Mouse (Mus musculus) cerebellum, adult 2 months (tissue): ENCODE data around the gene Cpeb1. TPM values are rescaled to one million over a fixed set of nuclear protein-coding genes. Genes with fewer than 3 reads are reported as not detected.

ENCODE experiments used
- DNase-seq, 2 experiments: peaks; one replicate each; pipeline ENCODE4 v3.0.0; 2021
- H3K27ac ChIP-seq: fragments of 200-500 bp; 2 replicates; pipeline ENCODE4 v1.5.1; 2012; ENCODE audit warnings: low read length, control low read depth, inconsistent platforms; ENCODE audit not compliant: insufficient read depth
- H3K27me3 ChIP-seq: fragments of 200-500 bp; 2 replicates; pipeline ENCODE4 v1.6.1; 2012; ENCODE audit warnings: inconsistent platforms, mild to moderate bottlenecking, low read length, moderate library complexity; ENCODE audit not compliant: control insufficient read depth, insufficient read depth
- H3K4me1 ChIP-seq: fragments of 200-500 bp; 2 replicates; pipeline ENCODE4 v1.6.1; 2011; ENCODE audit warnings: low read length; ENCODE audit not compliant: control insufficient read depth, insufficient read depth
- H3K4me3 ChIP-seq: fragments of 200-500 bp; replicated peaks from 2 replicates; pipeline ENCODE3; 2011; ENCODE audit warnings: mild to moderate bottlenecking, low read depth, low read length, control low read depth; ENCODE audit not compliant: insufficient read depth
- CTCF ChIP-seq: fragments of 200-500 bp; IDR thresholded peaks from 2 replicates; pipeline ENCODE4 v1.5.1; 2011; ENCODE audit warnings: low read depth, mild to moderate bottlenecking, control low read depth, low read length, moderate library complexity, borderline replicate concordance; ENCODE audit not compliant: insufficient read depth
- POLR2A ChIP-seq: fragments of 200-500 bp; IDR thresholded peaks from 2 replicates; pipeline ENCODE4 v1.6.1; 2011; ENCODE audit warnings: low read length, control low read depth, borderline replicate concordance; ENCODE audit not compliant: insufficient read depth
- WGBS: fragments of 180-500 bp; shearing (Covaris S2); methylation state at CpG from one replicate; pipeline ENCODE4 v1.1.7; 2018; 5-methylcytosine and 5-hydroxymethylcytosine counted together
- polyA plus RNA-seq: library from polyadenylated mRNA; depleted of rRNA; stranded (reverse); fragments of >200 nt; gene quantifications from 2 replicates; pipeline ENCODE4 v1.2.3, GENCODE M21; 2012

Gene Cpeb1
- polyA plus RNA-seq, 1 experiment = 89.6 TPM

DNA sequence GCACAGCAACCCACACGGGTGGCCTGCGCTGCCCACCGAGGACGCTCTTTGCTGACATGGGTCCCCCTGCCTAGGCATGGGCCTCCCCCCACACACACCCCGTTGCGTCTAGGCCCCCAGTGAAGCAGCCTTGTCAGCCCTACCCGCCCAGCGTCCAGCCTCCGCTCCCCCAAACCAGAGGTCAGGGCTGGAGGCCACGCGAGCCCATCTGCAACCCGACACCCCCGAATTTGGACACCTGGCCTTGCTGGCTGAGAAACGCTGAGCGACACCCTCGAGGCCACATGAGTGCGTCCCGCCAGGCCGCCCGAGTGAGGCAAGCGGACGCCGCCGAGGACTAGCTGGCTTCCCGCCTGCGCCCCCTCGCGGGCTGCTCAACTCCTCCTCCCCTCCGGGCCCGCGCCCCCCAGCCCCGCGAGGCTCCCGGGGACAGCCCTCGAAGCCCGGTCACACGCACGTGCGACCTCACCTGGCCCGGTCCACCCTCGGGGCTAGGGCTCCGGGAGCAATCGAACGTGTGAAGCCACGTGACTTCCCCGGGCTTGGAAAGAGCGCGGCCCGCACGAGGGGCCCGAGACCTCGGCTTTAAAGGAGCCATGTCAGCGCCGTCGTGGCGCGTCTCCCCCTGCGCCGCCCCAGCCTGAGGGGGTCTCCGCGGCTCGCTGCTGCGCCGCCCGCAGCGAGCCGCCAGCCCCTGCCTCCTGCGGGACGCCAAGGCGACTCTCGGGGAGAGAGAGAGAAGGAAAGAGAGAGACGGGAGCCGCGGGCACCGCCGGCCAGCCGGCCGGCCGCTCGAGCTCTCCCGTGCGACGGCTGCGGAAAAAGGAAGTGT lies 1.6 kb downstream of the Cpeb1 start:
- peak; percentile 15 to 33 for DNase-seq
- 3% methylated on average over 80 of the region's 84 CpGs for WGBS
- Histone ChIP-seq H3K27me3 (no peaks in the 10 kb centered on the region), H3K4me1 (0 out of 2 replicates have a peak, but pooled peaks cover 3% of the 10 kb centered on the region), H3K4me3 (peak overlapping the region; percentile 54), H3K27ac (no peak overlapping the region)
- no peak for TF ChIP-seq POLR2A
- TF ChIP-seq CTCF = no peak

DNA sequence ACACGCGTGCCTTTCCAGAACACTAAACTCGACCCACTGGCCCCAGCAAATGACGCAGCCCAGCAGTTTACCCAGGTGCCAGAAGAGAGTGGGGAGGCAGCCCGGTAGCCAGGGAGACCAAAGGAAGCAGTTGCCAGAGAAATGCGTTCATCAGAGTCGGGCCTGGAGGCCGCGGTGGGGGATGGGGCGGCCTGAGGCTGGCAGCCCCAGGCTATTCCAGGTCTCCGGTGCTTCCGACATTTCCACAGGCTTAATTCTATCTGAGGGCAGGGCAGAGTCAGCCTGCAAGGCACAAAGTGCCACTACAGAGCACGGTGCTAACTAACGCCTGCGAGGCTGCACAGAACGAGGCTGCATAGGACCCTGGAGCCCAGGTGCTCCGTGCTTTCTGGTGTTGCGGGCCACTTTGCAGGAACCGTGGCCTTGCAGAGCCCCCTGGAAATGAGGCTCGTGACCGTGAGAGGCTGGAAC lies 2.3 kb downstream of the Cpeb1 start:
- Histone ChIP-seq H3K4me1 (0 out of 2 replicates have a peak, but pooled peaks cover 3% of the 10 kb centered on the region), H3K27me3 (no peaks in the 10 kb centered on the region), H3K4me3 (no peak overlapping the region), H3K27ac (no peak overlapping the region)
- no peak for TF ChIP-seq CTCF
- TF ChIP-seq POLR2A = no peak
- DNase-seq = peak; percentile 25 to 38
- 18% methylated on average over 21 of the region's 21 CpGs for WGBS

DNA sequence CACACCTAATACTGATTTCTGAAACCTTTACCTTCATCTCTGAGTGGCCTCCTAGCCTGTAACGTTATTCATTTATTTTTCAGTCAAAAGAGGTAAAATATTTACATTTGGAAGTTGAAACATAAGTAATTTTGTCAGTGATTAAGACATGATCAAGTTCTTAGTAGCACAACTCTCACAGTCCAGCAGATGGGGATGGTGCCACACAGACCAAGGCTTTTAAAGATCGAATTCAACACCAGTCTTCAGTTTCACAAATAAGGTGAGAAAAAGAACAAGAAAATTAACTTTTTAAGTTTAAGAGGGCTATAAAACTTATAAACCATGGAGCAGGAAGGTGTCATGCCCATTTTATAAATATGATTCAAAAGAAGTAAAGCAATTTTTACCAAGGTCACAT lies 56.3 kb downstream of the Cpeb1 start:
- WGBS = 43% methylated on average over 2 of the region's 2 CpGs
- no peak overlapping the region for H3K4me3 ChIP-seq
- no peaks in the 10 kb centered on the region for H3K27me3 ChIP-seq
- TF ChIP-seq POLR2A (no peak), CTCF (peak; percentile 36; the same call in 1 of the 2 replicates)
- DNase-seq = peak in 1 of 2 experiments; percentile 2
- H3K4me1 ChIP-seq = no peaks in the 10 kb centered on the region
- no peak overlapping the region for H3K27ac ChIP-seq

DNA sequence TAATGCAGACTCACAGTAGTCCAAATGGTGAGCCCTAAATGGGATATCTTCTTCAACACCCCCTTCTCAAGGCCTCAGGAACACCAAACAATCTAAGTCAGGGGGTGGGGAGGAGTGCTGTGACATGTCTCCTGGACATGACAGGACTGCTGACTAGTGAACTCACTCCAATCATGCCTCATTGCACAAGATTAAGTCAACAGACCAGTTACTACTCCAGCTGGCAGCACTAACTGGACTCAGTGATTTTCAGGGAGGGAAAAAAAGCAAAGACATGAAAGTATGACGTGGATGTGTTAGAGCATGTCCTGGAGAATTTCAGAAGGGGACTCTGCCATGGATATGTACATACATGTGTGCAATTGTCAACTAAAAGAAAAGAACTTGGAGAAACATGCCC lies 75.9 kb downstream of the Cpeb1 start:
- Histone ChIP-seq H3K4me1 (no peaks in the 10 kb centered on the region), H3K27ac (no peak overlapping the region), H3K27me3 (no peaks in the 10 kb centered on the region), H3K4me3 (no peak overlapping the region)
- WGBS = 33% methylated on average over 1 of the region's 1 CpGs
- DNase-seq = no peak
- TF ChIP-seq CTCF (no peak), POLR2A (no peak)

DNA sequence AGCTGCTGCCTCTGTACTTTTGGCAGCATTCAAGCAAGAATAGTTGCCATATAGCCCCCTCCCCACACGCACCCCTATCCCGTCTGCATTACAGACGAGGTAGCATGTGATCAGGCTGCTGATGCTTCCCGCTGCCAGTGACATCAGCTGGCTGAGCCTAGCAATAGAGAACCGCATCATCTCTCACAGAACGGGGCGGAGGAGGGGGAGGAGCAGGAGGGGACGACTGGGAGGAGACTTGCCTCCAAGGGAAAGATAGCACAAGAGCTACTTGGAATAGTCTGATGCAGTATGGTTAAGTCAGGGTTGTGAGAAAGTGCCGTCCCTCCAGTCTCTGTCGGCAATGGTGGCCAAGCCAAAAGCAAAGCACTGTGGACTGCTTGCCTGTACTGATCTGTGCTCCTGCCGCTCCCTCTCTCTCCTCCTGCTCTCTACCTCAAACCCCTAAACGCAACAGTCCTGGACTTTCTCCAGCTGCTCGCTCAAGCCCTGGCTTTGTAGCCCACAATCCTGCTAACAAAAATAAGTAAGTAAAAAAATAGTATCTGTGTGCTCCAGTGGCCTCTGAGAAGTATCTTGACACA lies 82.8 kb downstream of the Cpeb1 start:
- Histone ChIP-seq H3K27me3 (no peaks in the 10 kb centered on the region), H3K4me3 (peak overlapping the region; percentile 41), H3K4me1 (no peaks in the 10 kb centered on the region), H3K27ac (no peak overlapping the region)
- DNase-seq = peak; percentile 40 to 45
- TF ChIP-seq POLR2A (no peak), CTCF (no peak)
- 3% methylated on average over 13 of the region's 13 CpGs for WGBS

DNA sequence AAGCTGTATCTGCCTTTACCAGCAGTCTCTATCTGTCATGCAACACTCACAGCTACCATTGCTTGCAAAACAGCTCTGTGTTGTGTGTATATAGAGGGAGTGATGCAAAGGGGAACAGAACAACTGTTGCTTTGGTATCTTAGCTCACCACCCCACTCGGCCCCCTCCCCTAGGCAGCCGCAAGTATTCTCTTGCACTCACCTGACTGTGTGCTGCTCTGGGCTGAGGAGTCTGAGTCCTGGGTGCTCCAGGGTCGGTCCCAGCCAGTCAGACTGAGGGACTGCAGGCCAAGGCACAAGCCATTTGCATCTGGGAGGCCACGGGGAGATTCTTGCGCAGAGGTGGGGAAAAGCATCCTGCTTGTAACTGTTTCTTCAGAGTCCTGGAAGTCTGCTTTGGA lies 83.5 kb downstream of the Cpeb1 start:
- H3K27me3 ChIP-seq = no peaks in the 10 kb centered on the region
- DNase-seq = no peak
- no peak overlapping the region; the same call in 1 of the 2 replicates for H3K27ac ChIP-seq
- H3K4me3 ChIP-seq = no peak overlapping the region
- WGBS = 43% methylated on average over 5 of the region's 5 CpGs
- TF ChIP-seq POLR2A (no peak), CTCF (no peak)
- no peaks in the 10 kb centered on the region for H3K4me1 ChIP-seq

DNA sequence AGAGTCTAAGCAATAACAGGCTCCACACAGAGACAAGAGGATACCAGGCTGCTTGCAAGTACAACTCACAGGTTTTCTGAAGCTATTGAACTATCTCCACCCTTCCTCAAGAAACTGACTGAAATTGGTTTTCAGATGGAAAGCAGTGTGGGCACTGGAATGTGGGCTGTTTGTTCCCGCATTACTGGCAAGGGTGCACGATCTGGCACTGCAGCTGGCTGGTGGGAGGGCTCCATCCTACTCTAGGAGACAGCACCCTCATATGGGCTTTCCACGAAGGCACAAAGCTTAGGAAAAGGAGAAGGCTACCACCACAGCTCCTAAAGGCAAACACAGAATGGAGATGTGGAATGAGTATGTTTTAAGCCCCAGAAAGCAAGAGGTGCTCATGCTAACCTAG lies 85.5 kb downstream of the Cpeb1 start:
- no peaks in the 10 kb centered on the region for H3K27me3 ChIP-seq
- 46% methylated on average over 3 of the region's 3 CpGs for WGBS
- DNase-seq = no peak
- H3K27ac ChIP-seq = no peak overlapping the region
- no peaks in the 10 kb centered on the region for H3K4me1 ChIP-seq
- H3K4me3 ChIP-seq = no peak overlapping the region
- no peak for TF ChIP-seq POLR2A
- TF ChIP-seq CTCF = no peak
